Mouse (Mus musculus) cerebellum, adult 2 months (tissue): ENCODE results near the gene Gm26965.
"Not testable (repeated sequence)": the region's sequence is repeated elsewhere in the genome, so short reads cannot be mapped to it uniquely, and the experiment has no call there.

ENCODE experiments used
- CTCF ChIP-seq: fragments of 200-500 bp; IDR thresholded peaks from 2 replicates; pipeline ENCODE4 v1.5.1; 2011; ENCODE audit warnings: low read depth, mild to moderate bottlenecking, control low read depth, low read length, moderate library complexity, borderline replicate concordance; ENCODE audit not compliant: insufficient read depth
- POLR2A ChIP-seq: fragments of 200-500 bp; IDR thresholded peaks from 2 replicates; pipeline ENCODE4 v1.6.1; 2011; ENCODE audit warnings: low read length, control low read depth, borderline replicate concordance; ENCODE audit not compliant: insufficient read depth

DNA sequence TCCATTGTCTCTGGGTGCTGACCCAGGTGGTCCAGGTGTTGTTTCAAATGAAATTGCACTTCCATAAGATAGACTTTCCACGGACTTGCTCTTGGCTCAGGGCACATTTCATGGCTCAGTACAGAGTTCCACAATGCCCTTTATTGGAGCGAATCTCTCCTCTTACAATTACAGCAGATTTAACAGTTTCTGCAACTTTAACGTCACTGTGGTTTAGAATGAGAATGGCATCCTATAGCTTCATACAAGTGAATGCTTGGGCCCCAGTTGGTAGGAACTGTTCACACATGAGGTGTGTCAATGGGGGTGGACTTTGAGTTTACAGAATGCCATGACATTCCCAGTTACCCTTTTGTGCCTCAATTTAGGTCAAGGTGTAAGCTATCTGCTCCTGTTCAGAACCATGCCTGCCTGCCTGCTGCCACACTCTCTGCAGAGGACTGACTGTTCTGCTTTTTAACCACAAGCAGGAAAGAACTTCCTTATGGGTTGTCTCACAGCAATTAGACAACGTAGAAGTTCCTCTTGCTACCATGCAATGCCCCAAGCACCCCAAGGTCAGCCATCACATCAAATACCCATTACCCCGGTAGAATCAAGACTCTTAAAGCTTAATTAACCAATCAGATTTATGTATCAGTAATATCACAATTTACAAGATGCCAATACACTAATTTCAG is 62.3 kb downstream of the Gm26965 start:
- TF ChIP-seq POLR2A, CTCF: not testable (repeated sequence)
